Mouse (Mus musculus) MEL (cell line): ENCODE measurements at regions not wholly inside any gene's neighbourhood (a gene's known extent, or its start where the extent isn't known, plus 50 kb on each side); places are given as distances from the start of the nearest gene placed in this dataset.

Experiments used
- CHD1 ChIP-seq: IDR thresholded peaks from 2 replicates; pipeline ENCODE4 v1.6.1; 2012; ENCODE audit warnings: low read depth, mild to moderate bottlenecking, inconsistent platforms, low read length, improper control_type of control experiment
- CTCF ChIP-seq, 3 experiments: IDR thresholded peaks in 2 of 3; conservative IDR thresholded peaks in 1 of 3; 2 replicates each; pipeline ENCODE4 v1.5.1; 2011 to 2012; ENCODE audit warnings: low read length in 3 of 3, low read depth in 2 of 3, mild to moderate bottlenecking in 2 of 3, improper control_type of control experiment in 1 of 3, inconsistent platforms in 1 of 3, mixed read lengths in 1 of 3, moderate library complexity in 1 of 3; ENCODE audit not compliant: control insufficient read depth in 1 of 3, insufficient read depth in 1 of 3, poor library complexity in 1 of 3, severe bottlenecking in 1 of 3
- ETS1 ChIP-seq: IDR thresholded peaks from 2 replicates; pipeline ENCODE4 v1.6.1; 2012; ENCODE audit warnings: low read depth, mild to moderate bottlenecking, inconsistent platforms, low read length, improper control_type of control experiment, moderate library complexity
- GATA1 ChIP-seq: IDR thresholded peaks from 2 replicates; pipeline ENCODE4 v1.6.1; 2011; ENCODE audit warnings: low read depth, low read length, improper control_type of control experiment
- HCFC1 ChIP-seq: IDR thresholded peaks from 2 replicates; pipeline ENCODE4 v1.6.1; 2012; ENCODE audit warnings: low read depth, mild to moderate bottlenecking, inconsistent platforms, low read length, improper control_type of control experiment, moderate library complexity
- JUND ChIP-seq: IDR thresholded peaks from 2 replicates; pipeline ENCODE4 v1.6.1; 2011; ENCODE audit warnings: low read depth, mild to moderate bottlenecking, improper control_type of control experiment, low read length
- POLR2A ChIP-seq, 2 experiments: IDR thresholded peaks; 2 replicates each; pipeline ENCODE4 v1.6.1; 2011 to 2012; ENCODE audit warnings: low read length in 2 of 2, mild to moderate bottlenecking in 2 of 2, control low read depth in 1 of 2, improper control_type of control experiment in 1 of 2, low read depth in 1 of 2, moderate library complexity in 1 of 2; ENCODE audit not compliant: control insufficient read depth in 1 of 2, insufficient read depth in 1 of 2, poor library complexity in 1 of 2
- TBP ChIP-seq: IDR thresholded peaks from 2 replicates; pipeline ENCODE4 v1.8.0; 2011; ENCODE audit warnings: low read depth, low read length, improper control_type of control experiment
- TCF12 ChIP-seq: IDR thresholded peaks from 2 replicates; pipeline ENCODE4 v1.6.1; 2014; ENCODE audit warnings: low read depth, mild to moderate bottlenecking, inconsistent platforms, low read length, improper control_type of control experiment, moderate library complexity
- USF2 ChIP-seq, 2 experiments: IDR thresholded peaks; 2 replicates each; pipeline ENCODE4 v1.6.1; 2011 to 2012; ENCODE audit warnings: improper control_type of control experiment in 2 of 2, low read length in 2 of 2, borderline replicate concordance in 1 of 2, inconsistent platforms in 1 of 2, low read depth in 1 of 2, mild to moderate bottlenecking in 1 of 2; ENCODE audit not compliant: insufficient read depth in 1 of 2

- no peak for TF ChIP-seq CTCF (IDR thresholded peaks at IDR 0.05 in 2 of 3, conservative IDR thresholded peaks at IDR 0.05 in 1 of 3; ENCODE audit: control insufficient read depth in 1 of 3, insufficient read depth in 1 of 3, low read depth in 2 of 3, low read length in 3 of 3, poor library complexity in 1 of 3, severe bottlenecking in 1 of 3)
- TF ChIP-seq ETS1 = no peak
- no peak for TF ChIP-seq POLR2A (IDR thresholded peaks at IDR 0.05; ENCODE audit: control insufficient read depth in 1 of 2, insufficient read depth in 1 of 2, low read depth in 1 of 2, low read length in 2 of 2, poor library complexity in 1 of 2)
- no peak for TF ChIP-seq JUND
- no peak for TF ChIP-seq TCF12
- TF ChIP-seq USF2 (IDR thresholded peaks at IDR 0.05; ENCODE audit: borderline replicate concordance in 1 of 2, insufficient read depth in 1 of 2, low read depth in 1 of 2, low read length in 2 of 2) = no peak
- TF ChIP-seq CHD1 = no peak
- TF ChIP-seq HCFC1 = no peak
- no peak for TF ChIP-seq GATA1
- no peak for TF ChIP-seq TBP
Observed at GRCm38 (mm10) chr4:9018236-9018635, 779.4 kb upstream of the Car8 start.
